Mouse (Mus musculus): Measurements from ENCODE around the gene Ptges. TPM values are rescaled to one million over a fixed set of nuclear protein-coding genes. Genes with fewer than 3 reads are reported as not detected.

Ptges gene
- total and polyA plus RNA-seq, 3 experiments: not detected

GRCm38 (mm10) chr2:30923099-30923498 is 6.6 kb downstream of the Ptges start:
- Histone ChIP-seq H3K9ac (ENCODE audit: control insufficient read depth, low read depth, low read length, poor library complexity, severe bottlenecking) (no peak overlapping the region), H3K36me3 (ENCODE audit: control insufficient read depth in 1 of 2, insufficient read depth in 2 of 2, low read length in 2 of 2) (peaks cover 0 to 12% of the 10 kb centered on the region in 2 experiments; a peak in 2 of 4 replicates), H3K27me3 (ENCODE audit: control insufficient read depth in 1 of 2, insufficient read depth in 2 of 2, low read length in 2 of 2) (no peaks in the 10 kb centered on the region; a peak in 1 of 4 replicates), H3K4me3 (ENCODE audit: control insufficient read depth in 1 of 2, insufficient read depth in 1 of 2, low read depth in 2 of 2, low read length in 2 of 2) (no peak overlapping the region), H3K79me2 (ENCODE audit: control insufficient read depth, insufficient read depth, low read length, poor library complexity) (no peaks in the 10 kb centered on the region), H3K27ac (ENCODE audit: control insufficient read depth, low read depth, low read length) (no peak overlapping the region), H3K9me3 (replicated peaks; ENCODE audit: insufficient read depth, low read length) (no peaks in the 10 kb centered on the region), H3K4me1 (ENCODE audit: control insufficient read depth in 1 of 2, insufficient read depth in 2 of 2, low read length in 2 of 2) (peaks cover 3 to 17% of the 10 kb centered on the region in 2 experiments; a peak in 3 of 4 replicates)
- no peak for DNase-seq (ENCODE audit: low read depth, low spot score)
- TF ChIP-seq CHD2 (IDR thresholded peaks at IDR 0.05; ENCODE audit: low read length): no peak
- no peak for TF ChIP-seq UBTF (IDR thresholded peaks at IDR 0.05; ENCODE audit: borderline replicate concordance, insufficient read depth, low read depth, low read length)
- TF ChIP-seq MAX (IDR thresholded peaks at IDR 0.05; ENCODE audit: low read length): no peak
- TF ChIP-seq MYC (IDR thresholded peaks at IDR 0.05; ENCODE audit: low read depth, low read length): no peak
- no peak for TF ChIP-seq E2F4 (IDR thresholded peaks at IDR 0.05; ENCODE audit: borderline replicate concordance, low read depth, low read length)
- no peak for TF ChIP-seq TBP (IDR thresholded peaks at IDR 0.05; ENCODE audit: low read depth, low read length)
- no peak for TF ChIP-seq USF2 (IDR thresholded peaks at IDR 0.05; ENCODE audit: borderline replicate concordance in 1 of 2, insufficient read depth in 1 of 2, low read depth in 1 of 2, low read length in 2 of 2)
- TF ChIP-seq KAT2A (conservative IDR thresholded peaks at IDR 0.05; ENCODE audit: low read depth, low read length): no peak

- Histone ChIP-seq H3K4me3 (ENCODE audit: control insufficient read depth in 1 of 2, insufficient read depth in 1 of 2, low read depth in 2 of 2, low read length in 2 of 2) (no peak overlapping the region), H3K27me3 (ENCODE audit: control insufficient read depth in 1 of 2, insufficient read depth in 2 of 2, low read length in 2 of 2) (no peaks in the 10 kb centered on the region; a peak in 1 of 4 replicates), H3K9ac (ENCODE audit: control insufficient read depth, low read depth, low read length, poor library complexity, severe bottlenecking) (no peak overlapping the region), H3K79me2 (ENCODE audit: control insufficient read depth, insufficient read depth, low read length, poor library complexity) (no peaks in the 10 kb centered on the region), H3K27ac (ENCODE audit: control insufficient read depth, low read depth, low read length) (peak overlapping the region; percentile 42; the same call in 1 of the 2 replicates), H3K4me1 (ENCODE audit: control insufficient read depth in 1 of 2, insufficient read depth in 2 of 2, low read length in 2 of 2) (peaks cover 3 to 13% of the 10 kb centered on the region in 2 experiments; a peak in 3 of 4 replicates), H3K9me3 (replicated peaks; ENCODE audit: insufficient read depth, low read length) (no peaks in the 10 kb centered on the region), H3K36me3 (ENCODE audit: control insufficient read depth in 1 of 2, insufficient read depth in 2 of 2, low read length in 2 of 2) (peaks cover 0 to 12% of the 10 kb centered on the region in 2 experiments; a peak in 2 of 4 replicates)
- DNase-seq (ENCODE audit: low read depth, low spot score): peak; percentile 72
- TF ChIP-seq ZMIZ1 (IDR thresholded peaks at IDR 0.05; ENCODE audit: low read depth, low read length): no peak
- no peak for TF ChIP-seq GABPA (IDR thresholded peaks at IDR 0.05; ENCODE audit: low read depth, low read length)
- TF ChIP-seq TCF12 (IDR thresholded peaks at IDR 0.05; ENCODE audit: low read depth, low read length): 0 out of 2 replicates have a peak, but pooled peaks have one; percentile 19
- no peak for TF ChIP-seq E2F4 (IDR thresholded peaks at IDR 0.05; ENCODE audit: borderline replicate concordance, low read depth, low read length)
- TF ChIP-seq NRF1 (IDR thresholded peaks at IDR 0.05; ENCODE audit: insufficient read depth, low read depth, low read length, poor library complexity, severe bottlenecking): no peak
- TF ChIP-seq JUND (IDR thresholded peaks at IDR 0.05; ENCODE audit: low read depth, low read length): no peak
- TF ChIP-seq CTCF (IDR thresholded peaks at IDR 0.05 in 2 of 3, conservative IDR thresholded peaks at IDR 0.05 in 1 of 3; ENCODE audit: control insufficient read depth in 1 of 3, insufficient read depth in 1 of 3, low read depth in 2 of 3, low read length in 3 of 3, poor library complexity in 1 of 3, severe bottlenecking in 1 of 3): no peak
- TF ChIP-seq ZC3H11A (IDR thresholded peaks at IDR 0.05; ENCODE audit: low read depth, low read length): no peak
- TF ChIP-seq POLR2AphosphoS5 (IDR thresholded peaks at IDR 0.05; ENCODE audit: borderline replicate concordance, low read depth, low read length): no peak
- TF ChIP-seq SMC3 (IDR thresholded peaks at IDR 0.05; ENCODE audit: low read depth, low read length): no peak
- TF ChIP-seq ELF1 (IDR thresholded peaks at IDR 0.05; ENCODE audit: low read depth, low read length): no peak
- TF ChIP-seq POLR2A (IDR thresholded peaks at IDR 0.05; ENCODE audit: control insufficient read depth in 1 of 2, insufficient read depth in 1 of 2, low read depth in 1 of 2, low read length in 2 of 2, poor library complexity in 1 of 2): no peak
- no peak for TF ChIP-seq KAT2A (conservative IDR thresholded peaks at IDR 0.05; ENCODE audit: low read depth, low read length)
- peak; percentile 81 for TF ChIP-seq ZNF384 (IDR thresholded peaks at IDR 0.05; ENCODE audit: low read depth, low read length)
- TF ChIP-seq HCFC1 (IDR thresholded peaks at IDR 0.05; ENCODE audit: low read depth, low read length): no peak
- TF ChIP-seq UBTF (IDR thresholded peaks at IDR 0.05; ENCODE audit: borderline replicate concordance, insufficient read depth, low read depth, low read length): no peak
- TF ChIP-seq GATA1 (IDR thresholded peaks at IDR 0.05; ENCODE audit: low read depth, low read length): peak; percentile 78
- TF ChIP-seq RAD21 (IDR thresholded peaks at IDR 0.05; ENCODE audit: low read depth, low read length): no peak
- peak; percentile 37; the same call in 1 of the 2 replicates for TF ChIP-seq MXI1 (IDR thresholded peaks at IDR 0.05; ENCODE audit: low read depth, low read length)
- TF ChIP-seq MAZ (IDR thresholded peaks at IDR 0.05; ENCODE audit: low read depth, low read length): no peak
- peak; percentile 83 for TF ChIP-seq BHLHE40 (IDR thresholded peaks at IDR 0.05; ENCODE audit: borderline replicate concordance, low read depth, low read length)
- TF ChIP-seq USF1 (IDR thresholded peaks at IDR 0.05; ENCODE audit: low read depth, low read length): peak; percentile 72; the same call in 1 of the 2 replicates
- TF ChIP-seq ETS1 (IDR thresholded peaks at IDR 0.05; ENCODE audit: low read depth, low read length): peak; percentile 92
- TF ChIP-seq EP300 (IDR thresholded peaks at IDR 0.05; ENCODE audit: low read depth in 1 of 2, low read length in 2 of 2): peak; percentile 14 to 60; a peak in 2 of 4 replicates
- TF ChIP-seq NELFE (IDR thresholded peaks at IDR 0.05; ENCODE audit: low read depth, low read length): no peak
- TF ChIP-seq MYC (IDR thresholded peaks at IDR 0.05; ENCODE audit: low read depth, low read length): peak; percentile 76; the same call in 1 of the 2 replicates
Observed at GRCm38 (mm10) chr2:30920216-30920615, 9.4 kb downstream of the Ptges start.
